Mouse (Mus musculus) limb, embryonic 13.5 days (tissue): ENCODE measurements around the gene Cacnb3. TPM values are rescaled to one million over a fixed set of nuclear protein-coding genes. Genes with fewer than 3 reads are reported as not detected.

Experiments used
- ATAC-seq: fragments of 200-750 bp; cut with Nextera tagmentation; 2 replicates; pipeline ENCODE4 v1.8.0; 2017; ENCODE audit warnings: low read depth, moderate number of reproducible peaks, moderate TSS enrichment; ENCODE audit not compliant: low FRiP score
- H3K27ac ChIP-seq: fragments of 300-500 bp; sonication (generic); 2 replicates; pipeline ENCODE4 v1.5.1; 2015; ENCODE audit warnings: inconsistent platforms, mild to moderate bottlenecking, moderate library complexity
- H3K27me3 ChIP-seq: fragments of 300-500 bp; sonication (generic); 2 replicates; pipeline ENCODE4 v1.6.1; 2015; ENCODE audit warnings: mild to moderate bottlenecking, inconsistent platforms
- H3K36me3 ChIP-seq: fragments of 300-500 bp; sonication (generic); 2 replicates; pipeline ENCODE4 v1.6.1; 2015; ENCODE audit warnings: inconsistent platforms, mild to moderate bottlenecking, moderate library complexity
- H3K4me1 ChIP-seq: fragments of 300-500 bp; sonication (generic); 2 replicates; pipeline ENCODE4 v1.6.1; 2015; ENCODE audit warnings: inconsistent platforms
- H3K4me2 ChIP-seq: fragments of 300-500 bp; sonication (generic); replicated peaks from 2 replicates; pipeline ENCODE4 v1.6.1; 2015; ENCODE audit warnings: inconsistent platforms, mild to moderate bottlenecking, moderate library complexity
- H3K4me3 ChIP-seq: fragments of 300-500 bp; sonication (generic); 2 replicates; pipeline ENCODE4 v1.5.1; 2015; ENCODE audit warnings: moderate library complexity, mild to moderate bottlenecking, inconsistent platforms
- H3K9ac ChIP-seq: fragments of 300-500 bp; sonication (generic); 2 replicates; pipeline ENCODE4 v1.6.1; 2015; ENCODE audit warnings: mild to moderate bottlenecking, inconsistent platforms
- H3K9me3 ChIP-seq: fragments of 300-500 bp; sonication (generic); 2 replicates; pipeline ENCODE4 v1.6.1; 2016; ENCODE audit warnings: inconsistent platforms
- WGBS: fragments of 180-500 bp; shearing (Covaris S2); methylation state at CpG from one replicate; pipeline ENCODE4 v1.1.7; 2015; 5-methylcytosine and 5-hydroxymethylcytosine counted together
- polyA plus RNA-seq: library from polyadenylated mRNA; unstranded; fragments of >200 nt; fragmentation: Nextera tagmentation; extraction: Ambion mirVana; gene quantifications from 2 replicates; pipeline ENCODE4 v1.2.1, GENCODE M21; 2015

Gene Cacnb3
- polyA plus RNA-seq, 1 experiment from 2014 or later: 48.2 TPM

- Histone ChIP-seq H3K4me3 (no peak overlapping the region), H3K4me2 (no peak overlapping the region), H3K9me3 (no peaks in the 10 kb centered on the region), H3K4me1 (no peaks in the 10 kb centered on the region), H3K27ac (no peak overlapping the region), H3K9ac (no peak overlapping the region), H3K27me3 (peaks cover 34% of the 10 kb centered on the region), H3K36me3 (no peaks in the 10 kb centered on the region)
- ATAC-seq: no peak
- WGBS: 67% methylated on average over 10 of the region's 10 CpGs
Measured at GRCm38 (mm10) chr15:98683177-98683576, 52.5 kb downstream of the Cacnb3 start.

DNA sequence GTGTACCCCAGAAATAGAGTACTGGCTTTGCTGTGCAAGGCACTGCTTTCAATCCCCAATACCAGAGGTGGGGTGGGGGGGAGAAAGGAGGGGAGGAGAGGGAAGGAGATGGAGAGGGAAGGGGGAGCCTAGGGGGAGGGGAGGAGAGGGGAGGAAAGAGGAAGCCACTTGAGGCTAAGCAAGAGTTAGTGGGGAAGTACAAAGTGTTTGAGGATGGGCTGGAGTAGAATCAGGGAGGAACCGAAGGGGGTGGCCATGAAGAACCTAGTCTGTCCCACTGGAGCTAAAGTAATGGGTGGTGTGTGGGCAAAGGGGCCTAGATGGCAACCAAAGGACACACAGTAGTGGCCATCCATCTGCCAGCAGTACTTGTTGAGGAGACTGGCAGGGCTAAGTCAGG lies 53.1 kb downstream of the Cacnb3 start:
- H3K27me3 ChIP-seq: peaks cover 29% of the 10 kb centered on the region
- H3K27ac ChIP-seq: no peak overlapping the region
- 86% methylated on average over 1 of the region's 1 CpGs for WGBS
- no peak overlapping the region for H3K4me3 ChIP-seq
- no peak overlapping the region for H3K9ac ChIP-seq
- no peak overlapping the region for H3K4me2 ChIP-seq
- H3K4me1 ChIP-seq: no peaks in the 10 kb centered on the region
- ATAC-seq: no peak
- H3K36me3 ChIP-seq: no peaks in the 10 kb centered on the region
- H3K9me3 ChIP-seq: no peaks in the 10 kb centered on the region

GRCm38 (mm10) chr15:98685926-98686325 lies 55.3 kb downstream of the Cacnb3 start:
- H3K4me1 ChIP-seq: no peaks in the 10 kb centered on the region
- H3K27ac ChIP-seq: no peak overlapping the region
- H3K4me2 ChIP-seq: no peak overlapping the region
- ATAC-seq: no peak
- H3K9me3 ChIP-seq: no peaks in the 10 kb centered on the region
- no peaks in the 10 kb centered on the region for H3K36me3 ChIP-seq
- peaks cover 15% of the 10 kb centered on the region for H3K27me3 ChIP-seq
- no peak overlapping the region for H3K4me3 ChIP-seq
- H3K9ac ChIP-seq: no peak overlapping the region
- WGBS: 63% methylated on average over 3 of the region's 3 CpGs

DNA sequence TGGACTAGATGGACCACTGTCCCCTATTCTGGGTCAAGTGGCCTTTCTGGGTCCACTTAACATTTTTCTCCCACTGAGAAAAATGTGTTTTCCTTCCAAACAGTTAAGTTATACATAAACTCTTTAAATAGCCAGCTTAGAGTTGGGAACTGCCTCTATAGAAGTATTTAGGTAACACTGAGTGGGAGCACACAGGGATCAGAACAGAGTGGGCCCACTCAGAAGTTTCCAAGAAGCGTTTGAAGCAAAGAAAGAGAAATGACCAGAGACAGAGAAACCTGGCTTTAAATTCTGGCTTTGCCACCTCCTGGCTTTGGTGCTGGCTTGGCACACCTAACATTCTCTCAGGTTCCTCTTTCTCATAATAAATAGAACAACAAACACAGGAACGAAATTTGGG lies 59.0 kb downstream of the Cacnb3 start:
- no peak for ATAC-seq

DNA sequence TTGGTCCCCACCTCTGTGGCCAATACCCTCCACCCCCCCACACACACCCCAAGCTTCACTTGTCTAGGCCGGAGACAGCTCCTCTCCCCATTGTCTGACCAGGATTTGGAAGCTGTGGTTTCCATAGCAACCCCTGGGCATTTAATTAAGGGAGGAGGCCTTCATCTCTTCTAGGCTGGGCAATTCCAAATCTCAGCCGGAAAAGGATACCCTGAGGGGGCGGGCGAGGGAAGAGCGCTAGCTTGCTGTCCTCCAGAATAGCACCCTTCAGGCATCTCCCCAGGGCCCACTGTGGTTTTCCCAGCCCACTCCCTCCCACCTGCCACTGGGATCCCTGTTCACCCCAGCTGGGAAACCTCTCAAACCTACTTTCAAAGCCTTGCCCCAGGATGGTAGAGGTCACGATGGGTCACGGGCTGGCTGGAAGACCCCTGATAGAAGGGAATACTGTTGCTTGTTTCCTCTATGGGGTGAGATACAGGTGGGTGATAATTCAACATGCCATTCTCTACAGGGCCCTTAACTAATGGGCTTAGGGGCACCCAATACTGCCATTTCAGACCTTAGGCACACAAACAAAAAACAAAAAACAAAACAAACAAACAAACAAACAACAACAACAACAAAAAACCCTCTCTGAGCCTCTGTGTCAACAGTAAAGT lies 61.0 kb downstream of the Cacnb3 start:
- WGBS: 49% methylated on average over 7 of the region's 7 CpGs
- Histone ChIP-seq H3K9ac (no peak overlapping the region), H3K4me2 (no peak overlapping the region), H3K9me3 (no peaks in the 10 kb centered on the region), H3K4me3 (no peak overlapping the region), H3K27ac (0 out of 2 replicates have a peak overlapping the region, but pooled peaks have one; percentile 22), H3K4me1 (peaks cover 15% of the 10 kb centered on the region), H3K36me3 (no peaks in the 10 kb centered on the region), H3K27me3 (peaks cover 9% of the 10 kb centered on the region; the same call in 1 of the 2 replicates)
- ATAC-seq: no peak

More for the DNA sequence above, 59.0 kb downstream of the Cacnb3 start:
- H3K4me1 ChIP-seq: peaks cover 15% of the 10 kb centered on the region
- WGBS: 82% methylated on average over 2 of the region's 2 CpGs
- H3K27ac ChIP-seq: no peak overlapping the region
- H3K4me3 ChIP-seq: no peak overlapping the region
- peaks cover 3% of the 10 kb centered on the region; the same call in 1 of the 2 replicates for H3K27me3 ChIP-seq
- H3K36me3 ChIP-seq: no peaks in the 10 kb centered on the region
- no peak overlapping the region for H3K4me2 ChIP-seq
- H3K9me3 ChIP-seq: no peaks in the 10 kb centered on the region
- H3K9ac ChIP-seq: no peak overlapping the region

DNA sequence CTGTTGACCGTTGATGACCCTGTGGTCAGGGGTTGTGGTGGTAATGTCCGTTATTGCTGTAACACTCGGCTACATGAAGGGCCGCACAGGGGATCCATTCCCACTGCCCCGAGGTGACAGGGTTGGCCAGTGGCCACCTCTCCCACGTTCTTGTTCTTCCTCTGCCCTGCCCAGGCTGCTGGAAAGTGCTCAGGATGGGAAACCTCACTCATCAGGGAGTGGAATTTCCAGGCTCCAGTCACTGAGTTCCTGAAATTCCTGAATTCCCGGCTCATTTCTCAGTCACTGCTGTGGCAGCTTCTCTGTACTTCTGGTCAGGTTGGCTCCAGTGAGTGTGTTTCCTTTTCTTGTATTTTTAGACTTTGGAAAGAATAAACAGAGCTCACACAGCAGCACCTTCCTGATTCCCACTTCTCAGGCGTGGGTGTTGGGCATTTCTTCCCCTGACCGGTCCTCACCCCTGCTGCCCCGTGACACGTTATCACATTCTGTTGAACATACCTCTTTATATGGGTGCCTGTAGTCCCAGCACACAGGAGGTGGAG lies 61.6 kb downstream of the Cacnb3 start:
- Histone ChIP-seq H3K4me1 (peaks cover 15% of the 10 kb centered on the region), H3K4me3 (no peak overlapping the region), H3K27me3 (peaks cover 9% of the 10 kb centered on the region; the same call in 1 of the 2 replicates), H3K9ac (0 out of 2 replicates have a peak overlapping the region, but pooled peaks have one; percentile 13), H3K9me3 (no peaks in the 10 kb centered on the region), H3K36me3 (no peaks in the 10 kb centered on the region), H3K4me2 (no peak overlapping the region), H3K27ac (0 out of 2 replicates have a peak overlapping the region, but pooled peaks have one; percentile 22)
- peak; percentile 73 for ATAC-seq
- 47% methylated on average over 11 of the region's 11 CpGs for WGBS

Other genes starting within 250 kb of the Cacnb3 start
- gene Olfr283, start 249.9 kb upstream of the Cacnb3 start, polyA plus RNA-seq: not detected in 2 replicates
- not detected in 2 replicates for gene Olfr282, start 199.6 kb upstream of the Cacnb3 start, polyA plus RNA-seq
- gene Olfr281, start 178.3 kb upstream of the Cacnb3 start, polyA plus RNA-seq: not detected in 2 replicates
- not detected in 2 replicates for gene OR5BS1P, start 160.9 kb upstream of the Cacnb3 start, polyA plus RNA-seq
- gene Lalba, start 148.1 kb upstream of the Cacnb3 start, polyA plus RNA-seq: 0.19 TPM in 1 of 2 replicates, not detected in the other
- gene Olfr279, start 138.4 kb upstream of the Cacnb3 start, polyA plus RNA-seq: not detected in 2 replicates
- gene Kansl2, start 96.6 kb upstream of the Cacnb3 start, polyA plus RNA-seq: 139 and 147 TPM in 2 replicates
- gene Ccnt1, start 59.9 kb upstream of the Cacnb3 start, polyA plus RNA-seq: 57.7 and 62.1 TPM in 2 replicates
- gene 4930415O20Rik, start 59.8 kb upstream of the Cacnb3 start, polyA plus RNA-seq: not detected in 2 replicates
- 16.9 and 17.1 TPM in 2 replicates for gene Adcy6, start 20.8 kb upstream of the Cacnb3 start, polyA plus RNA-seq
- gene Ddx23, start 32.1 kb downstream of the Cacnb3 start, polyA plus RNA-seq: 34.5 and 35.5 TPM in 2 replicates
- 0.87 and 1.1 TPM in 2 replicates for gene Rnd1, start 46.6 kb downstream of the Cacnb3 start, polyA plus RNA-seq
- gene Ccdc65, start 77.4 kb downstream of the Cacnb3 start, polyA plus RNA-seq: 0.87 and 0.90 TPM in 2 replicates
- 50.8 and 51.5 TPM in 2 replicates for gene Fkbp11, start 97.4 kb downstream of the Cacnb3 start, polyA plus RNA-seq
- gene Arf3, start 132.4 kb downstream of the Cacnb3 start, polyA plus RNA-seq: 39.1 and 41.0 TPM in 2 replicates
- gene Wnt10b, start 147.3 kb downstream of the Cacnb3 start, polyA plus RNA-seq: 2.1 and 2.4 TPM in 2 replicates
- not detected in 2 replicates for gene Wnt1, start 159.0 kb downstream of the Cacnb3 start, polyA plus RNA-seq
- gene Ddn, start 178.7 kb downstream of the Cacnb3 start, polyA plus RNA-seq: 0.05 TPM in 1 of 2 replicates, not detected in the other
- gene Prkag1, start 200.7 kb downstream of the Cacnb3 start, polyA plus RNA-seq: 93.4 and 94.5 TPM in 2 replicates
- 14.7 and 14.9 TPM in 2 replicates for gene Kmt2d, start 240.4 kb downstream of the Cacnb3 start, polyA plus RNA-seq